Mouse (Mus musculus) inflammation-experienced regulatory T-cells, adult 6 months (primary cell): ENCODE measurements around the gene Pafah2. TPM values are rescaled to one million over a fixed set of nuclear protein-coding genes. Genes with fewer than 3 reads are reported as not detected.

Experiments used
- ATAC-seq: one replicate; pipeline ENCODE4 v1.8.0; 2017
- polyA plus RNA-seq, 3 experiments: library from polyadenylated mRNA; unstranded; fragments of 100-300 nt; shearing (Covaris generic); gene quantifications; one replicate each; pipeline ENCODE4 v1.2.1; 2017

Pafah2 gene
- 1 to 10 TPM in 2 of 3 experiments, under 1 TPM in 1; 0.80 to 1.5 (median 1.2) TPM for polyA plus RNA-seq

GRCm38 (mm10) chr4:134395977-134396825, at the start of gene Pafah2:
TSS of gene Pafah2 (plus strand) at chr4:134396320.
- ATAC-seq: peak; percentile 100

- no peak for ATAC-seq
Observed at GRCm38 (mm10) chr4:134348078-134348477, 48.0 kb upstream of the Pafah2 start.

GRCm38 (mm10) chr4:134348545-134348944, 47.6 kb upstream of the Pafah2 start:
- ATAC-seq: no peak

GRCm38 (mm10) chr4:134349829-134350228, 46.3 kb upstream of the Pafah2 start:
- ATAC-seq: no peak

- ATAC-seq: no peak
Observed at GRCm38 (mm10) chr4:134350641-134351040, 45.5 kb upstream of the Pafah2 start.

- ATAC-seq: peak; percentile 65
Observed at GRCm38 (mm10) chr4:134351329-134352260, 44.5 kb upstream of the Pafah2 start.

GRCm38 (mm10) chr4:134352261-134352707, 43.8 kb upstream of the Pafah2 start:
- no peak for ATAC-seq

GRCm38 (mm10) chr4:134352929-134353328, 43.2 kb upstream of the Pafah2 start:
- ATAC-seq: no peak

GRCm38 (mm10) chr4:134353527-134354409, 42.4 kb upstream of the Pafah2 start:
- ATAC-seq: peak; percentile 33

GRCm38 (mm10) chr4:134355841-134356452, 40.2 kb upstream of the Pafah2 start:
- ATAC-seq: no peak

GRCm38 (mm10) chr4:134356591-134357460, 39.3 kb upstream of the Pafah2 start:
- ATAC-seq: peak; percentile 39

GRCm38 (mm10) chr4:134357461-134357771, 38.7 kb upstream of the Pafah2 start:
- ATAC-seq: no peak

- ATAC-seq: no peak
Observed at GRCm38 (mm10) chr4:134359649-134360048, 36.5 kb upstream of the Pafah2 start.

- peak; percentile 60 for ATAC-seq
Observed at GRCm38 (mm10) chr4:134361215-134361614, 34.9 kb upstream of the Pafah2 start.

GRCm38 (mm10) chr4:134362124-134362523, 34.0 kb upstream of the Pafah2 start:
- ATAC-seq: no peak

GRCm38 (mm10) chr4:134362586-134362985, 33.5 kb upstream of the Pafah2 start:
- peak; percentile 86 for ATAC-seq

- ATAC-seq: no peak
Observed at GRCm38 (mm10) chr4:134365280-134365679, 30.8 kb upstream of the Pafah2 start.

GRCm38 (mm10) chr4:134370649-134371221, 25.4 kb upstream of the Pafah2 start:
- ATAC-seq: no peak

- peak; percentile 9 for ATAC-seq
Observed at GRCm38 (mm10) chr4:134371316-134371855, 24.7 kb upstream of the Pafah2 start.

GRCm38 (mm10) chr4:134372294-134372747, 23.8 kb upstream of the Pafah2 start:
- peak; percentile 94 for ATAC-seq
